Mouse (Mus musculus) left cerebral cortex, postnatal 4 days (tissue): ENCODE data around the gene 2310009B15Rik. TPM values are rescaled to one million over a fixed set of nuclear protein-coding genes. Genes with fewer than 3 reads are reported as not detected.
"Not testable (repeated sequence)": the region's sequence is repeated elsewhere in the genome, so short reads cannot be mapped to it uniquely, and the experiment has no call there.

Experiments
- DNase-seq: peaks from one replicate; pipeline ENCODE4 v3.0.0-alpha.2; 2022
- intact Hi-C: fragments of 180-260 bp; cut with DNase I; formaldehyde crosslinking; loops from one replicate; pipeline ENCODE4 v1.15.1; 2025
- total RNA-seq, 2 experiments: library from RNA; stranded (reverse); gene quantifications; 2 replicates each; pipeline ENCODE4 v1.2.3; 2021

Gene 2310009B15Rik
- total RNA-seq = 10 to 100 TPM; 14.7 to 17.2 TPM

DNA sequence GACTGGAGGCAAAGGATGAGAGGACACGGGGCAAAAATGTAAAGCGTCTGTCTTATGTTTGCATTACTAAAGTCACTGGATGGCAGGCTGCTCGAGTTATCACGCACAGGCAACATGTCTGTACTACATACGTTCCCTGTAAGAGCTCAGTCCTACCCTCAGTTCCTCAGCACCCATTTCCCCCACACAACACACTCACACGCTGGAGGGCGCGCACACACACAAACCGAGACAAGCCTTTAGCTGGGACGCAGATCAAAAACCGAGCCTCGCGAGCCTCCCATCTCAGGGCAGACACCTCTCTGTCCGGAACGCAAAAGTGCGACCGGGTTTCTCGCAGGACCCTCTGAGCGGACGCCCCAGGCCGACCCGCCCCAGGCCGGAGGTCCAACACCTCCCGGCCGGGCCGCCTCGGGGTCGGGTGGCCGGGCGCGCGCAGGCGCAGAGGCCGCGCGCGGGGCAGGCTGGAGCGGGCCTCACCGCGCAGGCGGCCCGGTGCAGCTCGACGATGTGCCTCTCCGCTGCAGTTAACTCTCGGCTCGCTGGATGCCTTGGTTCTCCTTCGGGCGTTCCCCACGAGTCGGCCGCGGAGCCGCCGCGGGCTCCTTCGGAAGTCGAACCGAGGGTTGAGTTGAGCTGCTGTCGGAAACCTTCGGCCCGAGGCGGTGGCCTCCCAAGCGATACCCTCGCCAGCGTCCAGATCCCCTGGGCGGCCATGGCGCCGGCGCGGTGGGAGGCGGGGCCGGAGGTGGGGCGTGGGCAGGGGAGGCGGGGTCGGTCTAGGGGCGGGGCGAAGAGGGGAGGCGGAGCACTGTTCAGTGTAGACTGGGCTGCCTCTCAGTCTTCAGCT is at the start of gene 2310009B15Rik:
Gene 2310009B15Rik (minus strand): TSS at position 752 of the 850 bp plus-strand sequence.
- intact Hi-C loops = not testable (repeated sequence)
- peak; percentile 91 for DNase-seq

DNA sequence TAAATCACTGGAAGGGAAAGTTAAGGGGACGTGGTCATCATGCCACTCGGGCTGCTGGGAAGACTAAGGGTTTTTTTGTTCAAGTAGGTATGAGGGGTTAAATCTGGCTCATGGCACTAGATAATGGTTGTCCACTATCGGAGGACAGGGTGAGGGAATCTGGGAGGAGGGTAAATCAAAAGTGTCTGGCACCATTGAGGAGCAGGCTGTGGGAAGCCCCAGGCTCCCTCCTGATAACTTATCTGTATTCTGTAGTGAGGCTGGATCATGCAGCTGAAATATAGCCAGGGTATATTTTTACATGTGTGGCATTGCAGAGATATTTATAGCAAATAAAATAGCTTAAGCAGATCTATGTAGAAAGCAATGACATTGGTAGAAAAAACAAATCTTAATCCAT is 49.6 kb upstream of the 2310009B15Rik start:
- DNase-seq = no peak
- intact Hi-C loops = no loop called here

DNA sequence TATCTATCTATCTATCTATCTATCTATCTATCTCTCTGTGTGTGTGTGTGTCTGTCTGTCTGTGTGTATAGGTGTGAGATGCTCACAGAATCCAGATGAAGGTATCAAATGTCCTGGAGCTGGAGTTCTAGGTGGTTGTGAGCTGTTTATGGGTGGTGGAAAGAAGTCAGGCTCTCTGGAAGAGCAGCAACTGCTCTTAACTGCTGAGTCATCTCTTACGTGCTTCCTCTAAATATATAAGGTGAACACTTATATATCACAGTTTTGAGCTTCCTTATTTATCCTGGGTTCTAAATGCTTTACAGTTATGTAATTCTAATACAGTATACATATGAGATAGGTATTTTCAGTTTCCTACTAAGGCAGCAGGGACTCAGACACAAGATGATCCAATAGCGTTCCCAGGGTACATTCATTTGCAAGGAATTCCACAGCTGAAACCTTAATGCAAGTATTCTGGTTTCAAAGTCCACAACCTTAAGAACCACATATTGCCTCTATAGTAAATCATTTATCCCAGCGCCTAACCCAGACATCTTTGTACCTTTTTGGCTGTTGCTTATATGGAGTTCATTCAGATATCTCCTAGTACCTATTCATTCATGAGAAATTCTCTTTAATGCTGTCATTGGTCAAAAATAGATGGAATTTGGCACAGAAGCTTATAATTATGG is 48.6 kb upstream of the 2310009B15Rik start:
- intact Hi-C loops = no loop called here
- no peak for DNase-seq

DNA sequence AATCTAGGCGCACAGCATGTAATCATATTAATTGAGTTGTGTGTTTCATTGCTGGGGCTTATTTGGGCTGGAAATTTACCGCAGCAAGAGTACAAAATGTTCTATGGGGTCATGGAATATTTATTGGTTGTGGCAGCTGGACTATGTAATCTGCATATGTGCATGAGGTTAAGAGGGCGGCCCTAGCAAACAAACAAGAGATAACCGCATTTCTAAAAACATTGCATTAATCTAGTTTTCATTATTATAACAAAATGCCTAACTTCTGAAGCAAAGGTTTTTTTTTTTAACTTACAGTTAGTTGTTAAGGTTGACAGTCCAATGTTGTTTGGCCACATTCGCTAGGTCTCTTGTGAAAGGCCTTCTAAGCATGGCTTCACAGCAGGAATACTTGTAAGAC is 47.2 kb upstream of the 2310009B15Rik start:
- no peak for DNase-seq
- intact Hi-C loops = no loop called here

DNA sequence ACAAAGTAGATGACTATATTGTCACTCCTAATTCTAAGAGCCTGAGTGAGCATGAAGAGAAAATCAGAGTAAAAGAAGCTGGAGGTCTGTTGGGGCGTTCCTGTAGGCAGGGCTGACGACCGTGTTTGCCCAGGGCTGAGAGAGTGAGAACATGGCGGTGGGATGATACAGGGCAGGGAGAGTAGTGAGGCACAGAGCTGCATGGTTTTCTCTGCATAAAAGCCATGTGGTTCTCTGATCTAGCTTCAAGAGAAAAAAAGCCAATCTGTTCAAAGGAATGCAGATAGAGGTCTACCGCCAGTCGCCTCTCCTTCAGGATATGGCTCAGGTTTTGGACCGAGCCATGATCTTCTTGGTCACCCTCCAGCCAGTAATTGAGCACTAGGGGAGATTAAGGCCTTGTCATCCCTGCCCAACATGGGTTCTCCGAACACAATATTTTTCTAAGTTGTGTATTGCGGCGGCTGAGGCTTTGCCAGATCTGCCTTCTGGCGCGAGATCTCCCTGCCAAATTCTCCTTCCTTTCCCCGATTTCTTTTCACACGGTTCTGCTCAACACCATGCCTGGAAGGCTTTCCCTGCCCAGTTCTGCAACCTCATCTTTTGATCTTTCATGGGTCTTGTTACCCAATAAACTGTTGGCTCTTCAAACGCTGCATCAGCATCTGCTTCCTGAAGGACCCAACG is 44.9 kb upstream of the 2310009B15Rik start:
- peak; percentile 60 for DNase-seq
- intact Hi-C loops = no loop called here

DNA sequence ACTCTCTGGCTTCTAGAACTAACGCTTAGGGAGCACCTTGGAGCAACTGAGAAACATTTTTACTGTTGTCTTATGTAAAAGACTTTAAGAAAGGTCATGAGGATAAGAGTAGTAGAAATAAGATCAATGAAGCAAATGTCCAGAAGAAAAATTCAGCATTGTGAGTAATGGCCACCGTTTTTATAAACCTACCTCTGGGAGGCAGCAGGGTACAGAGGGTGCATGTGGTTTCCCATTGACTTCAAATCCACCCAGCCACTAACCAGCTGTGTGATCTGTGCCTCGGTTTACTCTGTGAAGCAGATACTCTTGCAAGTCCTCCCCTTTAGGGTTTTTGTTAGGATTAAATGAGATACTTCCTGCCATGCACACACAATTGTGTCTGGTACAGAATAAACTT is 39.4 kb upstream of the 2310009B15Rik start:
- intact Hi-C loops = no loop called here
- no peak for DNase-seq

DNA sequence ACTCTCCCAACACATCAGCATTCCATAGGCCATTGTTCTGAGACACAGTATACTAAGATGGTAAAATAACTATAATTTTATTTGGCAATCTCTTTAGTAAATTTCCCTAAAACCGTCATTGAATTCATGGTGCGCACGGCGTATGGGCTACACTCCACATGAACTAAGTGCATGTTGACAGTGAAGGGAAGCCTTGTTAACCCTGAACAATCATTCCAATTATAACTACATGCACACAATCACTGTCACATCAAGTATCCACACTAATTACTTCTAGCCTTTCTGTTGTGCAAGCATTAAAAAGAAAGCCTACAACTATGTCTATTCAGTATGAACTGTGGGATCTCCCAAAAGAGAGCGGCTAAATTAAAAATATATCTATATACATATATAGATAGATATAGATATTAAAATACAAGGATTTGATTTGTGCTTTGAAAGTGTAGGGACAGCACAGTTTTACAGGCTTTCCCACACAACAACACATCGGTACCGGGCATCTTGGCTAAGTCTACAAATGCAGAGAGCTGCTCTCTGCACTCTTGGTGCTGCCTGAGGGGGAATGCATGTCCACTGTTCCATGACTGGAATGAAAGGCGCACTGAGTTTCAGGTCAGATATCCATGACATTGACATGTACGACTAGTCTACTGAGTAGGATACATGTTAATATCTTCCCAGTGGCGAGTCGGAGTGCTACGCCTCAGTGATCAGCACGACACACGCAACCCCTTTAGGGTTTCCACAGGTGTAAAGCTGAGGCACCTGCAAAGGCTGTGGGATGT is 21.0 kb upstream of the 2310009B15Rik start:
- DNase-seq = no peak
- intact Hi-C loops = no loop called here

DNA sequence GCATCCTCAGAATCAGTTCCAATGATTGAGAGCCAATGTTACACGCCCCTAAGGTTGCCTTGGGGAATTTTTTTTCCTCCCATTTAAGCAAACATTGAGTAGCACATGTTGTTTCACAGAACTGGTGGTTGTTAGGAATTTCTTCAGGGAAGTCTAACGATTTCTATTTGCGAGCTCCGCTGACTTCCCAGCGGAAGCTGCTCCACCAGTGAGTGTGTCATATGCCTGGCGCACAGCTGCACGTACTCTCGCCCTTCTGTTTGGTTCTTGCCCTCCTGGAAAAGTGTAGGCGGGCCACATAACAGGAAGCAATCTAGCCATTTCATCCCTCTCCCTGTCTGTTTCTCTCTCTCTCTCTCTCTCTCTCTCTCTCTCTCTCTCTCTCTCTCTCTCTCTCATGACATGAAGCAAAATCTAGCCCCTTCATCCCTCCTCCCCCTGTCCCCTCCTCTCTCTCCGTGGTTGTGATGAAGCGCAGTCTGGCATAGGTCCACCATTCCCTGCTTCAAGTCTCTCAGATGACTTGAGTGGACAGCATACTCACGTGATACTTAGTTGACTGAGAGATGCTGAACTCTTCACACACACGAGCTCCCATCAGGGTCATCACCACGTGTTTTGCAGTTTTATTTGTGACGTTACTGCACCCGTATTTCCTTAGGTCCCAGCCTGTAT is 19.9 kb upstream of the 2310009B15Rik start:
- intact Hi-C loops = no loop called here
- no peak for DNase-seq

DNA sequence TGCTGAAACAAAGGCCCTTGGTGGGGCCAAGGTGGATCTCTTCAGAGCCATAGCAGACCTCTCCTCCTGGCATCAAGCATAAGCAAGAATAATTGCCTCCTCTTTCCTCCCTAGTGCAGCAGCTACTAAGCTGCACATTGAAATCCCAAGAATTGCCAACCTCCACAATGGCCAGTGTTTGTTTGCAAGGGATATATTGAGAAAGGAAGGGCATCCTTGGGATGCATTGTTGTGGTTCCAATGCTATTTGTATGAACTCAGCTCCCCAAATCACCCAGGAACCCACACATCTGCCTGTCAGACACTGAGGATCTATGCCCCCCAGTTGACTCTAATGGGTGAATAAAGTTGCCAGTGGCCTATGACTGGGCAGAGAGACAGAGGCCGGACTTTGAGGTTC is 5.8 kb downstream of the 2310009B15Rik start:
- intact Hi-C loops = no loop called here
- DNase-seq = no peak

DNA sequence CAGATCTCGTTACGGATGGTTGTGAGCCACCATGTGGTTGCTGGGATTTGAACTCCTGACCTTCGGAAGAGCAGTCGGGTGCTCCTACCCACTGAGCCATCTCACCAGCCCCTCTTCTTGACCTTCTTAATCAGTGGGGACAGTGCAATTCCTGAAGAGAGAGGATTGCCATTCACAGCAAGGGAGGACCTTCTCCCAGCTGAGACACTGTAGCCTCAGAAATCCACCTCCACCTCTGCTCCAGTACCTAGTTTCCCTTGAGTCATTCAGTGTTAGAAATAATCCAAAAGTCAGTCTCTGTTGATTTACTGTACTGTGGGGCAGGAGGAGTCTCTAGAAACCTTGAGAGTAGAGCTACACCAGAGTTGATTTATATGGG is 6.5 kb downstream of the 2310009B15Rik start:
- intact Hi-C loops = no loop called here
- DNase-seq = no peak

DNA sequence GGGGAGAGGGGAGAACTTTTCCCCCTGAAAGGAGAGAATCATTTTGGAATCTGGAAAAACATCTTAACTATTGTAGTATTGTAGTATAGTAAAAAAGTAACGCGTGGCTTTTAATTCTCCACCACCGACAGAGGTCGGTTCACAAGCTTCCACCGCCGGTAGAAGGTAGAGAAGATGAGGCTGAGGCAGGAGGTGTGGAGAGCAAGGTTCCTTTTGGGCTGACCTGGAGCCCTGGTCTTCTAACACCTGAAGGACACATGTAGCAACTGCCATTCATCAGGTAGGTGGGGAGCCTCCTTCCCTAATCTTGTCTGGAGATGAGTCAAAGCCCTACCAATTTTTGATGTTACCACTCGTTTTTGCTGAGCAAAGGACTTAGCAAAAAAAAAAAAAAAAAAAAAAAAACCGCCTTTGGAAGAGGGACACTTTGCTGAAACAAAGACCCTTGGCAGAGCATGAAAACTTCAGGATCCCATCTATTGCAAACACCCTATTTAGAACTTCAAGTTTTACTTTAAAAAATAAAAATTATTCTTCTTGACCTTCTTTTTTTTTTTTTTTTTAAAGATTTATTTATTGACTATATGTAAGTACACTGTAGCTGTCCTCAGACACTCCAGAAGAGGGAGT is 7.0 kb downstream of the 2310009B15Rik start:
- no peak for DNase-seq
- intact Hi-C loops = no loop called here

DNA sequence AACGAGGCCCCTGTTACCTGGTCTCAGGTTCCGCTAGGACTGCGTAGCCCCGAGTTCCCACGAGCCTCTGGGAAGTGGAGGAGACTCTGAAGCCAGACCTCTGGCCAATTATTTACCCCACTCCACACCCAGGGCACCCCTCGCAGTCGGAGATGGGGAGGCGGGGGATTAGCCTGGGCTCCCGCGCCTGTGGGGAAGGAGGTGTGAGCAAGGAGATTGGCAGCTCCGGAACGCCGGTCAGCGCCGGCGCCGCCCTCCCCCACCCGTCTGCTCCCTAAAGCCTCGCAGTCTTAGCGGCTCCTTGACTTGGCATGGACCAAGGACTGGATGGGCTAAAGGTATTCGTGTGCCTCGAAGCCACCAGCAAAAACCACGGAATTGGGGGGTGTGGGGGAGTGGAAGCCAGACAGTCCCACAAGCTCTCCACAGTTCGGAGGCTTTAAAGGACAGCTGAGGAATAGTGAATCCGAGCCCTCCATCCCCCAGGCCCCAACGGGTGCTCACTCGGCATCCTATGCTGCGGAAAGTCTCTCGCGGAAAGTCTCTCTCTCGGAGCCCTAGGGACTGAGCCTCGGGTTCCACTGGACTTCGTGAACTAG is 8.0 kb downstream of the 2310009B15Rik start, which contains the start of gene Lhx9:
Gene Lhx9 (minus strand): TSS at position 67 of the 599 bp plus-strand sequence.
- intact Hi-C loops = no loop called here
- DNase-seq = peak; percentile 41

DNA sequence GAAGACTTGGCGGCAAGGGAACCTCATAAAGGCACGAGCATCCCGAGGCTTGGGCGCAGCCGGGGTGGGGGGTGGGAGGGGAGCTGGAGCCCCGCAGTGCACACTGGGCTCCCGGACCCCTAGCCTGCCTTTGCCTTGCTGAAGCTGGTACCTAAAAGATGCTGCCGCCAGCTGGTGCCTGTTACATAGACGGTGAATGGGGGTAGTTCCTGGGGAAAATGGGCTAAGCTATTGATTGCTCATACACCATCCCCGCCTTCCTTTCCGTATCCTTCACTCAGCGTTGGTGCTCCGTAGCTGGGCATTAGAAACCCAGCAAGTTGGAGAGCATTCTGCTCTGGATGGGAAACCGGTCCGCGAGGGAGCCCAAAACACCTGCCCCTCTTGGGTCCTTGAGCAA is 8.6 kb downstream of the 2310009B15Rik start:
- no peak for DNase-seq
- intact Hi-C loops = no loop called here

DNA sequence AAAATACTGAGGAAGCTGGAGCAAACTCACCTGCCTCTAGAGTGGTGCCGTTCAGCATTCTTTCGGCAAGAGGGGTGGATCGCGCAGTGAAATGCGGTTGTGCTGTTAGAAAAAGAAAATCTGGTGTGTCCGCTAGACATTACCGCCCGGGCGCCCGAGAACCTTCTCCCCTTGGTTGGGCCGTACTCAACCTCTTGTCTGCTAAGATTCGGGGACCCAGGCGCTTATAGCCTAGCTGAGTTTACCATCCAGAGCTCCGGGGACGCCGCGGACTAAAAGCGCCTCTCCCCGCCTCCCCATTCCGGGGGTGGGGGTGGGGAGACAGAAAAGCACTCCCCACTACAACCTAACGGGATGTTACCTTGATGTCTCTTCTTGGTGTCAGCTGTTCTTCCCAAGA is 9.5 kb downstream of the 2310009B15Rik start:
- intact Hi-C loops = no loop called here
- no peak for DNase-seq

DNA sequence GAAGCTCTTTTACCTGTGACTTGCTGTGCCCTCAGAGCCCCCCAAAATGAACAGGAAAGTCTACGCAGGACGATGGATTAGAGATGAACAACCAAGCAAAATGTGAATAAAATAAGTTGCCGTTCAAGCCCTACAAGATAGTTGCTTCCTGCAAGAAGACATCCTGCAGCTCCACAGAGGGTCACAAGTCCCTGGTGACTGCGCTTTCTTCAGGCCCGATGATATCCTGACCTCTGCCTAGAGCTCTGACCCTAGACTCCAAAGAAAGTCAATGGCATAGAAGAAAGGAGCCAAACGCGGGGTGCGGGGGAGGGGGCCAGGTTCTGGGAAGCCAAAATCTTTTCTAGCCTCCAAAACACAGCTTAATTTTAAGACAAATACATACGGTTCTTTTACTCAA is 10.1 kb downstream of the 2310009B15Rik start:
- intact Hi-C loops = no loop called here
- no peak for DNase-seq

DNA sequence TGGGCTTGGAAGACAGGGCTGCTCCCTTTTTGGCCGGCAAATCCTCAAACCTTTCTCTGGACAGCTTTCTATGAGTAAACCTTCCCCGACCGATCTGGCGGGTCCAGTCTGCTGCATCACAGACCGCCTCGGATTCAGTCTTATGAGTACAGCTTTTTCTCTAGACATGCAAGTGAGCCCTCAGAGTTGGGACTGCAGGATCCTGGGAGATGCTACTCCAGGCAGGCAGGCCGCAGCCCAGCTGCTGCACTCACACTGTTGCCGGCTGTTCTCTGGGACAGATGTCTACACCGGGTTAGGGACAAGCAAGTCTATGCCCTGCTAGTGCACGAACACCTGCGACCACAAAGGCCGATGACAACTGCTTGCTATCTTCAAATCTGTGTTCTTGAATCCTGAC is 10.5 kb downstream of the 2310009B15Rik start:
- intact Hi-C loops = no loop called here
- no peak for DNase-seq

DNA sequence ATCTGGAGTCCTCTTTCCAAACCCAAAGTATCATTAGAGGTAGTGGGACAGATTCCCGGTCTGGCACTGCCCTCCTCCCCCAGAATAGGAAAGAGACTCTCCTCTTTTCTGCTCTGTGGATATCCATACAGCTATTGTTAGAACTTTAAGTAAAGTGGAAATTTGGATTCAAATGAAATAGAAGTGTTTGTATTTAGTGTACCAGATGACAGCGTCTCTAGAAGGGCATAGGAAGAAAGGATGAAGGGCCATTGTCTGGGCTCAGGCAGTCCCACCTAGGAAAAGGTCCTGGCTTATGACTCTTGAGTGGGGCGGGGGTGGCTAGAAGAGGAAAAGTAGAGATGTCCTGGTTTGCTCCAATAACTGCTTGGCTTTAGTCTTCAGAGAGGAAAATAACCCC is 11.2 kb downstream of the 2310009B15Rik start:
- no peak for DNase-seq
- intact Hi-C loops = no loop called here

DNA sequence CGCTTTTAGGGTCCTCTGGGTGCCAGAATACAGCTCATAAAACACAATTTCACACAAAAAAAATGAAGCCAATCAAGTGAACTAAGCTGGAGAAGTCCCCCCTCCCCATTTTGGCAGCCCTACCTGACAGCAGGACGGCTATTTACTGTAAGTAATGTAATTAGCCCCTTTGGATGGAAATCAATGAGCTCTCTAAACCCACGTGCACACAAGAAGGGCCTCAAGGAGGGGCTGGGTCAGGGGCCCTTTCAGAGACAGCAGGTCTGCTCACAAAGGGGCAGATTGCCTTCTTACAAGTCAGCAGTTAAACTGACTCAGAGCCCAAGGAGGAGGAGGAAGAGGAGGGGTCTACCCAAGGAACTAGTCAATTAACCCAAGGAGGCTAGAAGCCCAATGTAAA is 12.5 kb downstream of the 2310009B15Rik start:
- intact Hi-C loops = loop anchor here (5.0 kb wide), 1 partner anchor 238 kb away; no protein-coding TSS in a partner anchor

More for the DNA sequence above, 12.5 kb downstream of the 2310009B15Rik start:
- peak; percentile 66 for DNase-seq
